Mouse (Mus musculus) large intestine, adult 2 months (tissue): ENCODE data around the gene Adgrf3. TPM values are rescaled to one million over a fixed set of nuclear protein-coding genes. Genes with fewer than 3 reads are reported as not detected.
A peak's percentile ranks its signal among the peaks of the same experiment; 100 is the strongest.

Experiments
- DNase-seq: peaks from one replicate; pipeline ENCODE4 v3.0.0-alpha.2; 2012; ENCODE audit warnings: low read depth, low spot score
- whole genome bisulfite sequencing: fragments of 180-500 bp; shearing (Covaris S2); methylation state at CpG from one replicate; pipeline ENCODE4 v1.1.7; 2018; 5-methylcytosine and 5-hydroxymethylcytosine counted together
- polyA plus RNA-seq: library from polyadenylated mRNA; depleted of rRNA; stranded (reverse); fragments of >200 nt; gene quantifications from 2 replicates; pipeline ENCODE4 v1.2.3, GENCODE M21; 2012; rRNA removed

Gene Adgrf3
- polyA plus RNA-seq, 1 experiment: not detected

DNA sequence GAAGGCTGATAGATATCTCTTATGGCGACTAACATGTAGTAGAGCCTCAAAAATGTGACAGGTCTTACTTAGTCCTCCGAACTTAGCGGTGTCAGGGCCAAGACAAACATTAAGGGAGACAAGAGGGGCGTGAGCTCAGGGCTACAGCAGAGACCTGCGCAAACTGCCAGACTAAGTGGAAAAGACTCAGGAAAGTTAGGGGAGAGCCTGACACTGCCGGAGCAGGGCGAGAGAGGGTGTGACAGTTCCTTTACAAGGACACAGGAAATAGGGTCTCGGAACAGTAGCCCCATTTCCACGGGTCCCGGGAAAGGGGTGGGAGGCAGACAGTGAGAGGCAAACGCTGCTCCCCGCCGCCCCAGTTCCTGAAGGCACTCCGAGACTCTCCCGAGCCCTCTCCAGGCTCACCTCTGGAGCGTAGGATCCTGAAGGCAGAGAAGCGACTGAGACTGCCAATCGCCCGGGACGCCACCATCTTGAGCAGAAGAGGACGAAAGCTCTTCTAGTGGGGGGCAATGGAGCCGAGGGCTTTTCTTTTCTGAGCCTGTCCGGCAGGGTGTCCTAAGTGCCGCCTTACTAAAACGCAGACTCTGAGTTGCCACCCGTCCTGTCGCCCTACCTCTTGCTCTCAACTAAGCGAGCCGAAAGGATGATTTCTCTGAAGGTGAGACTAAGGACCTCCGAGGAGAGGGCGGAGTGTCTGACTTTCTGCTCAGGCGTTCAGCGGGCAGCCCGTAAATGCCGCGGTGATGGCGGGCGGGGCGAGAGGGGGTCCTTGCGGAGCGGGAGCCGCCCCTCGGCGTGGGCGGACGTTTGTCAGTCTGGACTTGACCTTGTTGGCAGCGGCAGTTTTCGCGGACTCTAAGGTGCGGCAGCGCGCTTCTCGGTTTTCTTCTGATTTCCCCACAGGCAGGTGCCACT lies 50.8 kb downstream of the Adgrf3 start, which contains the start of the genes Hadha and Hadhb:
Gene Hadha, minus strand, starts transcription at position 689 of the 921 bp plus-strand sequence.
Gene Hadhb, plus strand, starts transcription at position 775 of the 921 bp plus-strand sequence.
- peak; percentile 77 for DNase-seq
- under 1% methylated on average over 53 of the region's 53 CpGs for WGBS

DNA sequence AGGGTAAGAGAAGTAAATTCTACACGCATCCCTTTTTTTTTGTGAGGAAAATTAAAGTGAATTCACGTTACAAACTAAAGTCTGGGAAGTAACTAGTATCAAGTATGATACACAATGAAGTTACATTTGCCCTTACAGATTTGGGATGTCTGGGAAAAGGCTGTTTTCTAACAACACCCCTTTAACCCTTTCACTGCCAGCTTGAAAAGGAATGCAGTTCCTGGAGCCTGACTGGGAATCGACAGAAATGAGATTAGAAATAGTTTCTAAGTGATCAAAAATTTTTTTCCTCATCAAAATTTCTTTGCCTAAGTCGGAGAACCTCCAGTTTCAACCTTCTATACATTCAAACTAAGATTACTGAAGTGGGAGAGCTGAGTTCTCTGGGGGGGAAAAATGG lies 51.5 kb downstream of the Adgrf3 start:
- WGBS: 17% methylated on average over 4 of the region's 4 CpGs
- no peak for DNase-seq

GRCm38 (mm10) chr5:30153222-30153621 lies 52.3 kb downstream of the Adgrf3 start:
- no peak for DNase-seq
- WGBS: 54% methylated on average over 2 of the region's 2 CpGs

- DNase-seq: no peak
Observed at GRCm38 (mm10) chr5:30152413-30152812, 53.1 kb downstream of the Adgrf3 start.

GRCm38 (mm10) chr5:30152007-30152406 lies 53.5 kb downstream of the Adgrf3 start:
- WGBS: 26% methylated on average over 4 of the region's 4 CpGs
- DNase-seq: peak; percentile 86

More at GRCm38 (mm10) chr5:30152413-30152812, 53.1 kb downstream of the Adgrf3 start:
- 21% methylated on average over 1 of the region's 1 CpGs for WGBS

DNA sequence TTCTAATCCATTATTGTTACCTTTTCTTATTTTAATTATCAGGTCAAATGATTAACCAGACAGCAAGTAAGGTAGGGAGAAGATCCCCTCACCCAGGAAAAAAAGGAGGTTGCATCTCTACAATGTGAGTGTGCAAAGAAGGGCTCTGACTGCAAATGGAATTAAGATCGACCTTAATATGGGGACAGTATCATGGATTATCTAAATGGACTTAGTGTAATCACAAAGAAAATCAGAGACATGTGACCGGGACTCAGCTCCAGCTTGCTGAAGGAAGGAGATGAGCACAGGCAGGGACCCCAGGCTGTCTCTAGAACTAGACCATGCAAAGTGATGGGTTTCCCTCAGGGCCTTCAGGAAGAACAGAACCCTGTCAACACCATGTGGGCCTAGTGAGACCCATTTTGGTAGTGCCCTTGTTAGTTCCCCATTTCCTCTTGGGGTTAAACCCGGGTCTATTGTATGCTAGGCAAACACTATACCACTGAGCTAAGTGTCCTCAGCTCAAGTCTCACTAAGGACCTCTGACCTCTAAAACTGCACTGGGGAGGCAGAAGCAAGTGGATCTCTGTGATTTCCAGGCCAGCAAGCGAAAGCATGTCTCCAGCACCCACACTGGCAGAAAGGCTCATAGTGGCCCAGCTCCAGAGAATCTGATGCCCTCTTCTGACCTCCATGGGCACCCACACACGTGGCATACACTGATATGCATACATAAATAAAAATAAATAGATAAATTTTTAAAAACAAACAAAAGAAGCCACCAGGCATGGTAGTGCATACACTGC lies 57.2 kb downstream of the Adgrf3 start:
- no peak for DNase-seq
- 72% methylated on average over 5 of the region's 5 CpGs for WGBS

DNA sequence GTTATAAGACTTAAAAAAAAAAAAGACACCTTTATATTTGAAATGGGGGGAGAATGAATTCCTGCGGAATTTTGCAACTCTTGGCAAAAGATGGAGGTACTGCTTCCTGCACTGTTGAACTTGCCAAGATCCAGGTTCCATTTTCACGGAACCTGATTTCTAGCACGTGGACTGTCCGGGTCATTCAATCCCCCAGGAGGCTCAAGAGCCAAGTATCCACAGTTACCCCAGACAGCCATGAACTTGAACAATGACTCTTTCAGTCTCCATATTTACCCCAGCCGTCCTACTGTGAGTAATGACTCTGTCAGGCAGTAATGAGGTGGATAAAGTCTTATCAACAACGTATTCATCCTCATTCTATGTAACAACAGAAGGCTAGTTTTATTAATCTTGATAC lies 59.0 kb downstream of the Adgrf3 start:
- 83% methylated on average over 6 of the region's 6 CpGs for WGBS
- no peak for DNase-seq

Other genes starting within 250 kb of the Adgrf3 start
- gene Il6, start 192.6 kb downstream of the Adgrf3 start, polyA plus RNA-seq: not detected in 2 replicates
- 47.6 and 60.5 TPM in 2 replicates for gene Tyms, start 132.1 kb downstream of the Adgrf3 start, polyA plus RNA-seq
- gene Garem2, start 100.6 kb downstream of the Adgrf3 start, polyA plus RNA-seq: 0.02 TPM in 1 of 2 replicates, not detected in the other
- not detected in 2 replicates for gene 3110082J24Rik, start 99.6 kb downstream of the Adgrf3 start, polyA plus RNA-seq
- gene Hadha, start 50.6 kb downstream of the Adgrf3 start, polyA plus RNA-seq: 59.3 and 80.2 TPM in 2 replicates
- gene Hadhb, start 50.5 kb downstream of the Adgrf3 start, polyA plus RNA-seq: 117 and 122 TPM in 2 replicates
- 44.8 and 103 TPM in 2 replicates for gene Selenoi, start 26.9 kb upstream of the Adgrf3 start, polyA plus RNA-seq
- gene Drc1, start 75.7 kb upstream of the Adgrf3 start, polyA plus RNA-seq: 0.36 and 0.48 TPM in 2 replicates